Mouse (Mus musculus): ENCODE measurements around the gene Col19a1. TPM values are rescaled to one million over a fixed set of nuclear protein-coding genes. Genes with fewer than 3 reads are reported as not detected.

Col19a1 gene
- total RNA-seq, 2 experiments from 2014 or later = 28.6 to 30.7 TPM

Other genes with a start within 250 kb of the Col19a1 start
- 10 to 100 TPM; 87.3 to 96.0 TPM for gene Lmbrd1, start 91.2 kb upstream of the Col19a1 start, total RNA-seq (2021)

All from left cerebral cortex, postnatal 10 days (tissue).